8 mouse cellular contexts compared by ENCODE assay signal in the genomic region with DNA sequence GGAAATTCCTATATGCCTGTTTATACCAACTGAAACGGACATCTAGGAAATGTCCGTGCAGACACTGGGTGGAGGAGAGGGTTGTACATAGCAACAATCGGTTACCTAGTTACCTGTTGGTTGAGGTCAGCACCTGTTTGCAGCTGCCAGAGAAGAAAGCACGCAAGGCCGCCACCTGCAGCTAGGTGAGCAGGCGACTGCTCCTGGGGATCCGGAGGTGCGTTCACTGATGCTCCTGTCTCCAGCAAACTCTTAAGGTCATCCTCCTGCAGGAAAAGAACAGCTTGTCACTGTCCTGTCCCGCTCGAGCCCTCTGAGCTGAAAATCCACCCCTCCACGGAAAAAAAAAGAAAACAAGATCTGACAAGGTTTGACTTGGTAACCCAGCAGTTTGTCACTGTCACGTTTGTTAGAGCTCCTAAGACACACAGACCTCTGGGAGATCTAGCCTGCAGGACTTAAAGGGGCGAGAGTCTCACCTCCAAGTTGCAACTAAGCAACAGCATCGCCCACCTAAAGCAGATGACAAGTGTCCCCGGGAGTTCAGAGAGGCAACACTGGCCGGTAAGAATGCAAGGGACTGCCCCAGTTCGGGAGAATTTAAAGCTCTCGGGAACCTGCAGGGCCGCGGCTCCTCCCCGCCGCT. TPM values are rescaled to one million over a fixed set of nuclear protein-coding genes. Genes with fewer than 3 reads are reported as not detected.
DNase-seq lines count a peak whose midpoint lies in the region; ATAC-seq and TF ChIP-seq lines count a peak whose summit lies in the region.

TSS of gene Lrp2bp (plus strand) at position 166 of the 646 bp plus-strand sequence.

- no peaks in the 10 kb centered on the region for H3K9me3 ChIP-seq in embryonic facial prominence, embryonic 11.5 days (replicated peaks; ENCODE audit: control insufficient read depth, low read length)
- H3K9me3 ChIP-seq in liver, embryonic 13.5 days (replicated peaks) = no peaks in the 10 kb centered on the region
- no peaks in the 10 kb centered on the region for H3K9me3 ChIP-seq in neural tube, embryonic 14.5 days (ENCODE audit: control insufficient read depth, low read length)

- peak within 1 kb of the TSS; percentile 83 for H3K9ac ChIP-seq in embryonic facial prominence, embryonic 11.5 days (replicated peaks; ENCODE audit: low read length)
- peak within 1 kb of the TSS; percentile 83 for H3K9ac ChIP-seq in liver, embryonic 13.5 days
- H3K9ac ChIP-seq in neural tube, embryonic 14.5 days (replicated peaks; ENCODE audit: low read depth, low read length) = peak within 1 kb of the TSS; percentile 70

- H3K27ac ChIP-seq in cerebellum, adult 2 months (ENCODE audit: insufficient read depth, low read length) = peak within 1 kb of the TSS; percentile 92
- peak within 1 kb of the TSS; percentile 93 for H3K27ac ChIP-seq in embryonic facial prominence, embryonic 11.5 days (replicated peaks; ENCODE audit: low read depth, low read length)
- peak within 1 kb of the TSS; percentile 87 for H3K27ac ChIP-seq in liver, embryonic 13.5 days
- H3K27ac ChIP-seq in neural tube, embryonic 14.5 days (ENCODE audit: low read depth, low read length) = peak within 1 kb of the TSS; percentile 99

- H3K4me3 ChIP-seq in cerebellum, adult 2 months (replicated peaks; ENCODE audit: insufficient read depth, low read depth, low read length) = peak within 1 kb of the TSS; percentile 71
- H3K4me3 ChIP-seq in embryonic facial prominence, embryonic 11.5 days (ENCODE audit: low read depth, low read length) = peak within 1 kb of the TSS; percentile 48
- peak within 1 kb of the TSS; percentile 73 for H3K4me3 ChIP-seq in liver, embryonic 13.5 days (replicated peaks)
- peak within 1 kb of the TSS; percentile 45 for H3K4me3 ChIP-seq in neural tube, embryonic 14.5 days (ENCODE audit: low read depth, low read length)

- peak in 1 of 2 experiments; percentile 63 for DNase-seq in cerebellum, adult 2 months
- DNase-seq in cerebellum, adult 9-11 months = no peak
- peak; percentile 70 for DNase-seq in A20 (ENCODE audit: low read depth, low spot score)
- DNase-seq in embryonic facial prominence, embryonic 11.5 days (ENCODE audit: low spot score) = peak; percentile 9
- DNase-seq in liver, embryonic 13.5 days = peak; percentile 12

- no peaks in the 10 kb centered on the region; the same call in 1 of the 2 replicates for H3K36me3 ChIP-seq in embryonic facial prominence, embryonic 11.5 days (replicated peaks; ENCODE audit: control insufficient read depth, insufficient read depth, low read depth, low read length)
- peaks cover 21% of the 10 kb centered on the region for H3K36me3 ChIP-seq in liver, embryonic 13.5 days
- peaks cover 9% of the 10 kb centered on the region for H3K36me3 ChIP-seq in neural tube, embryonic 14.5 days (ENCODE audit: control insufficient read depth, insufficient read depth, low read length)

- ATAC-seq in embryonic facial prominence, embryonic 11.5 days (replicated peaks; ENCODE audit: insufficient number of reproducible peaks, low FRiP score, low TSS enrichment, low read depth) = peak; percentile 53
- peak; percentile 8 for ATAC-seq in inflammation-experienced regulatory T-cells, adult 6 months
- ATAC-seq in liver, embryonic 13.5 days (ENCODE audit: low read depth) = no peak
- ATAC-seq in neural tube, embryonic 14.5 days (ENCODE audit: low read depth) = peak; percentile 26
- ATAC-seq in activated CD4-positive, CD25-positive, alpha-beta regulatory T cell, adult 4 months = no peak

- no peaks in the 10 kb centered on the region for H3K27me3 ChIP-seq in cerebellum, adult 2 months (ENCODE audit: control insufficient read depth, insufficient read depth, low read length)
- no peaks in the 10 kb centered on the region for H3K27me3 ChIP-seq in embryonic facial prominence, embryonic 11.5 days (ENCODE audit: control insufficient read depth, insufficient read depth, low read length)
- H3K27me3 ChIP-seq in liver, embryonic 13.5 days = no peaks in the 10 kb centered on the region
- H3K27me3 ChIP-seq in neural tube, embryonic 14.5 days (ENCODE audit: control insufficient read depth, insufficient read depth, low read length) = no peaks in the 10 kb centered on the region

- no peak for TF ChIP-seq POLR2A in cerebellum, adult 2 months (IDR thresholded peaks at IDR 0.05; ENCODE audit: borderline replicate concordance, insufficient read depth, low read length)

- H3K4me2 ChIP-seq in embryonic facial prominence, embryonic 11.5 days (ENCODE audit: low read depth, low read length) = peak within 1 kb of the TSS; percentile 78
- H3K4me2 ChIP-seq in liver, embryonic 13.5 days = peak within 1 kb of the TSS; percentile 81
- peak within 1 kb of the TSS; percentile 91 for H3K4me2 ChIP-seq in neural tube, embryonic 14.5 days (ENCODE audit: low read depth, low read length)

- no peaks in the 10 kb centered on the region for H3K4me1 ChIP-seq in cerebellum, adult 2 months (ENCODE audit: control insufficient read depth, insufficient read depth, low read length)
- no peaks in the 10 kb centered on the region for H3K4me1 ChIP-seq in embryonic facial prominence, embryonic 11.5 days (ENCODE audit: control insufficient read depth, insufficient read depth, low read length)
- peaks cover 13% of the 10 kb centered on the region for H3K4me1 ChIP-seq in liver, embryonic 13.5 days (replicated peaks)
- peaks cover 2% of the 10 kb centered on the region; the same call in 1 of the 2 replicates for H3K4me1 ChIP-seq in neural tube, embryonic 14.5 days (ENCODE audit: control insufficient read depth, insufficient read depth, low read length)

- under 1% methylated on average over 22 of the region's 22 CpGs for WGBS in cerebellum, adult 2 months
- 4% methylated on average over 22 of the region's 22 CpGs for WGBS in embryonic facial prominence, embryonic 11.5 days
- 5% methylated on average over 22 of the region's 22 CpGs for WGBS in liver, embryonic 13.5 days (ENCODE audit: insufficient replicate concordance)
- WGBS in neural tube, embryonic 14.5 days = 3% methylated on average over 22 of the region's 22 CpGs

- TF ChIP-seq CTCF in cerebellum, adult 2 months (IDR thresholded peaks at IDR 0.05; ENCODE audit: borderline replicate concordance, insufficient read depth, low read depth, low read length) = no peak

RNA-seq across cellular contexts. Expression of gene Lrp2bp, which starts in this region (rescaled TPM):
- 0.29 and 0.34 TPM in 2 replicates for polyA plus RNA-seq in cerebellum, adult 2 months (2012; rRNA removed)
- polyA plus RNA-seq in embryonic facial prominence, embryonic 11.5 days (2014; fragmentation: Nextera tagmentation; extraction: Ambion mirVana) = 0.28 and 0.61 TPM in 2 replicates
- 1 to 10 TPM in 1 of 3 experiments, under 1 TPM in 2; 0.47 to 1.1 (median 0.97) TPM for polyA plus RNA-seq in inflammation-experienced regulatory T-cells, adult 6 months (2017; shearing (Covaris generic))
- 0.05 TPM in 1 of 2 replicates, not detected in the other for polyA plus RNA-seq in liver, embryonic 13.5 days (2015; fragmentation: Nextera tagmentation; extraction: Ambion mirVana)
- 0.48 and 0.82 TPM in 2 replicates for polyA plus RNA-seq in neural tube, embryonic 14.5 days (2014; fragmentation: Nextera tagmentation; extraction: Ambion mirVana)
- under 1 TPM in 1 of 2 experiments, not detected in 1; 0.62 TPM for polyA plus RNA-seq in activated CD4-positive, CD25-positive, alpha-beta regulatory T cell, adult 4 months (2017; shearing (Covaris generic))

Comparison
In these comparisons a context has a peak if more than half of its experiments do, and no peak if none do; other contexts are left out.
1. Peak in DNase-seq, ATAC-seq, H3K4me3 ChIP-seq, H3K27ac ChIP-seq, H3K9ac ChIP-seq and H3K4me2 ChIP-seq in embryonic facial prominence, embryonic 11.5 days; RNA of the gene not detected or under 1 TPM.
2. Peak in DNase-seq, H3K4me3 ChIP-seq, H3K27ac ChIP-seq, H3K9ac ChIP-seq and H3K4me2 ChIP-seq in liver, embryonic 13.5 days; RNA of the gene not detected or under 1 TPM.
3. Peak in ATAC-seq, H3K4me3 ChIP-seq, H3K27ac ChIP-seq, H3K9ac ChIP-seq and H3K4me2 ChIP-seq in neural tube, embryonic 14.5 days; RNA of the gene not detected or under 1 TPM.